Mouse (Mus musculus) ES-E14 (cell line): Measurements from ENCODE around the gene Ppp1r9b.

Source experiments
- CHD2 ChIP-seq: IDR thresholded peaks from 2 replicates; pipeline ENCODE4 v1.6.1; 2014; ENCODE audit warnings: mild to moderate bottlenecking, low read depth, low read length, inconsistent platforms
- HCFC1 ChIP-seq: IDR thresholded peaks from 2 replicates; pipeline ENCODE4 v1.6.1; 2012; ENCODE audit warnings: low read length, inconsistent platforms, borderline replicate concordance; ENCODE audit not compliant: insufficient read depth
- MAFK ChIP-seq: IDR thresholded peaks from 2 replicates; pipeline ENCODE4 v1.6.1; 2014; ENCODE audit warnings: mild to moderate bottlenecking, low read depth, low read length, inconsistent platforms; ENCODE audit not compliant: insufficient read depth
- ZC3H11A ChIP-seq: IDR thresholded peaks from 2 replicates; pipeline ENCODE4 v1.6.1; 2012; ENCODE audit warnings: low read depth, mild to moderate bottlenecking, inconsistent platforms, low read length, borderline replicate concordance
- ZNF384 ChIP-seq: IDR thresholded peaks from 2 replicates; pipeline ENCODE4 v1.6.1; 2012; ENCODE audit warnings: low read depth, low read length, inconsistent platforms

DNA sequence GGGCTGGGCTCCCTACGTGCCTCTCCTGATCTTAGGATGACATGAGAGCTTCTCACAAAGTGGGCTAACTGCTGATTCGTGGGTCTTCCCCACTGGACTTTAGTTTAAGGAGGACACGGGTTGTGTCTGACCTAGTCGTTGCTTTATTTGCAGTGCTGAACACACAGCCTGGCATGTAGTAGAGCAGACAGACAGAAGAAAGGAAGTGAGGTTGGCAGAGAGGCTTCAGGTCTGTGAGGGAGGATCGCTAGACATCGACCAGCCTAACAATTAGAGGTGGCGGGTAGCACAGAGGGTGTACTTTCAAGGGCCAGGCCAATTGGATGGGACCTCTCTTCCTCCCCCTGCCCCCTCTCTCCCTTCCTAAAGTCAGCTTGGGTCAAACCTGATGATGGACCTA lies 52.8 kb downstream of the Ppp1r9b start:
- TF ChIP-seq HCFC1 (no peak), ZNF384 (no peak), CHD2 (no peak), MAFK (no peak), ZC3H11A (no peak)
